Mouse (Mus musculus): Measurements from ENCODE around the gene Zfp266. TPM values are rescaled to one million over a fixed set of nuclear protein-coding genes. Genes with fewer than 3 reads are reported as not detected.

The Zfp266 gene
- polyA plus RNA-seq, 1 experiment from 2014 or later = 154 TPM

DNA sequence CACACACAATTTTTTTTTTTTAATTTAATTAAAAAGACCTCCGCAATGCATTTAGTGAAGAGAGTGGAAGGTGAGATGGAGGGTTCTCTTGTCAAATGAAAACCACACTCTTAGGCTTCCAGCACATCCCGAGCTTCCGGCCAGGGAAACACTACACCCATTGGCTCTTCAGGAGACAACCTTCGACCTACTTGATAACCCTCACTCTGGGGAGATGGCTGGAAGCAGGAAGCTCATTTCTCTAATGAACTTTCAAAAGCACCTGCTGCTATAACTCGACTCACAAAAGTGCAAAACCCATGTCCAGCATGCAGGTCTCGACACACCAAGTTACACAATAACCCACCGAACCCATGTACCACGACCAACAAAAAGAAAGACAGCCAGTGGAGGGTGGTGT lies 8.5 kb downstream of the Zfp266 start:
- Histone ChIP-seq H3K27ac (replicated peaks; ENCODE audit: low read depth, low read length) (no peak overlapping the region), H3K36me3 (replicated peaks; ENCODE audit: control insufficient read depth, insufficient read depth, low read depth, low read length) (no peaks in the 10 kb centered on the region; the same call in 1 of the 2 replicates), H3K4me3 (ENCODE audit: low read depth, low read length) (no peak overlapping the region), H3K4me1 (ENCODE audit: control insufficient read depth, insufficient read depth, low read length) (no peaks in the 10 kb centered on the region), H3K9me3 (replicated peaks; ENCODE audit: control insufficient read depth, low read length) (no peaks in the 10 kb centered on the region), H3K9ac (replicated peaks; ENCODE audit: low read length) (no peak overlapping the region), H3K4me2 (ENCODE audit: low read depth, low read length) (no peak overlapping the region), H3K27me3 (ENCODE audit: control insufficient read depth, insufficient read depth, low read length) (no peaks in the 10 kb centered on the region)
- 82% methylated on average over 8 of the region's 8 CpGs for WGBS
- ATAC-seq (replicated peaks; ENCODE audit: insufficient number of reproducible peaks, low FRiP score, low TSS enrichment, low read depth) = no peak
- DNase-seq (ENCODE audit: low spot score) = no peak

DNA sequence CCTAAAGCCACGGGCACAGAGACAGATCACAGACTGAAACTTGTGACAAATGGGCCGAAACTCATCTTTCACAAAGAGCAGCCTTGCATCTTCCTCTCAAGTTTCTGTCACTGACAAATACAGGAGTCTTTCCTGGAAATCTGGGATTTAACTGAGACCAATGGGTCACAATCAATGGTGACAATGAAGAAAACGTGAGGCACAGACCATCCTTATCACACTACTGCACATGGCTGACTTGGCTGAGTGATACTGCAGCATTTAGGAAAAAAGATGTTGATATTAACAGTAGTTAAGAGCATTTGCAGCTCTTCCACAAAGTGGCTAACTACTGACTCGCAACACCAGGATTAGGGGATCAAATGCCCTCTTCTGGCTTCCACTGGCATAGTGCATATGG lies 9.6 kb downstream of the Zfp266 start:
- Histone ChIP-seq H3K36me3 (replicated peaks; ENCODE audit: control insufficient read depth, insufficient read depth, low read depth, low read length) (no peaks in the 10 kb centered on the region; the same call in 1 of the 2 replicates), H3K4me1 (ENCODE audit: control insufficient read depth, insufficient read depth, low read length) (no peaks in the 10 kb centered on the region), H3K4me2 (ENCODE audit: low read depth, low read length) (no peak overlapping the region), H3K9ac (replicated peaks; ENCODE audit: low read length) (no peak overlapping the region), H3K27ac (replicated peaks; ENCODE audit: low read depth, low read length) (no peak overlapping the region), H3K4me3 (ENCODE audit: low read depth, low read length) (no peak overlapping the region), H3K27me3 (ENCODE audit: control insufficient read depth, insufficient read depth, low read length) (no peaks in the 10 kb centered on the region), H3K9me3 (replicated peaks; ENCODE audit: control insufficient read depth, low read length) (no peaks in the 10 kb centered on the region)
- WGBS = 85% methylated on average over 4 of the region's 4 CpGs
- DNase-seq (ENCODE audit: low spot score) (no peak), ATAC-seq (replicated peaks; ENCODE audit: insufficient number of reproducible peaks, low FRiP score, low TSS enrichment, low read depth) (no peak)

DNA sequence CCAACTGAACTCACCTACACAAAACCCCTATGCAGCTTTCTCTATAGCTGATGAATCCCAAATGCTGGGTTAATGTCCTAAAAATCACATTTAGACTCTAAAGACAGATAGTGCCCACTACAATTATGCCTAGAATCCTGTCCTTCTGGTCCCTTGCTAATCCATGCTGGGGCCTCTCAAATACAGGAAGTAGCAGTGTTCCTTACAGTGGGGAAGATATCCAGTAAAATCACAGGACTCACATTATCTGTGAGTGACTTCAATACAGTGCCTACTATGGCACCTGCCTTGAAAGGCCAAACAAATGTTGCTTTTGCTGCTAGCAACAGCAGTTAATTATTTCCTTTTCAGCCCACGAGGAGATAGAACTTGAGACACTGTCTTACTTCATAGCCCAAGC lies 10.9 kb downstream of the Zfp266 start:
- DNase-seq (ENCODE audit: low spot score) = no peak
- peaks cover 3% of the 10 kb centered on the region for H3K36me3 ChIP-seq (replicated peaks; ENCODE audit: control insufficient read depth, insufficient read depth, low read depth, low read length)
- no peak overlapping the region for H3K9ac ChIP-seq (replicated peaks; ENCODE audit: low read length)
- no peaks in the 10 kb centered on the region for H3K27me3 ChIP-seq (ENCODE audit: control insufficient read depth, insufficient read depth, low read length)
- H3K4me2 ChIP-seq (ENCODE audit: low read depth, low read length) = no peak overlapping the region
- WGBS = 63% methylated on average over 1 of the region's 1 CpGs
- H3K9me3 ChIP-seq (replicated peaks; ENCODE audit: control insufficient read depth, low read length) = no peaks in the 10 kb centered on the region
- no peak overlapping the region for H3K27ac ChIP-seq (replicated peaks; ENCODE audit: low read depth, low read length)
- no peaks in the 10 kb centered on the region for H3K4me1 ChIP-seq (ENCODE audit: control insufficient read depth, insufficient read depth, low read length)
- no peak for ATAC-seq (replicated peaks; ENCODE audit: insufficient number of reproducible peaks, low FRiP score, low TSS enrichment, low read depth)
- H3K4me3 ChIP-seq (ENCODE audit: low read depth, low read length) = no peak overlapping the region

DNA sequence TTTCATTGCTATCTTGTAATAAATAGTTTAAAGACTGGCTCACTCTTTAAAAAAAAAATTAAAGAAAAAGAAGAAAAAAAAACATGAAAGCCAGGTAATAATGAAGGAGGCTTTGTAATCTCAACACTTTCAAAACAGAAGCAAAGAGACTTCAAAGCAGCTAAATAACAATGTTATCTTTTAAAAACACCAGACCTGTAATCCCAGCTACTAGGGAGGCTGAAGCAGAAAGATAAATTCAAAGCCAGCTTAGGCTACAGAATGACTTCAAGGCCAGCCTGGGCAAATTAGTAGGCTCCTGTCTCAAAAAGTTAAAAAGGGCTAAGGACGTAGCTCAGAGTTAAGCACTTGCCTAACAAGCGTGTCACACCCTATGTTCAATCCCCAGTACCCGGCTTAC lies 11.5 kb downstream of the Zfp266 start:
- Histone ChIP-seq H3K4me2 (ENCODE audit: low read depth, low read length) (no peak overlapping the region), H3K4me1 (ENCODE audit: control insufficient read depth, insufficient read depth, low read length) (no peaks in the 10 kb centered on the region), H3K4me3 (ENCODE audit: low read depth, low read length) (no peak overlapping the region), H3K27me3 (ENCODE audit: control insufficient read depth, insufficient read depth, low read length) (no peaks in the 10 kb centered on the region), H3K27ac (replicated peaks; ENCODE audit: low read depth, low read length) (no peak overlapping the region), H3K9ac (replicated peaks; ENCODE audit: low read length) (no peak overlapping the region), H3K36me3 (replicated peaks; ENCODE audit: control insufficient read depth, insufficient read depth, low read depth, low read length) (peaks cover 10% of the 10 kb centered on the region), H3K9me3 (replicated peaks; ENCODE audit: control insufficient read depth, low read length) (no peaks in the 10 kb centered on the region)
- 91% methylated on average over 3 of the region's 3 CpGs for WGBS
- no peak for DNase-seq (ENCODE audit: low spot score)
- ATAC-seq (replicated peaks; ENCODE audit: insufficient number of reproducible peaks, low FRiP score, low TSS enrichment, low read depth) = no peak

DNA sequence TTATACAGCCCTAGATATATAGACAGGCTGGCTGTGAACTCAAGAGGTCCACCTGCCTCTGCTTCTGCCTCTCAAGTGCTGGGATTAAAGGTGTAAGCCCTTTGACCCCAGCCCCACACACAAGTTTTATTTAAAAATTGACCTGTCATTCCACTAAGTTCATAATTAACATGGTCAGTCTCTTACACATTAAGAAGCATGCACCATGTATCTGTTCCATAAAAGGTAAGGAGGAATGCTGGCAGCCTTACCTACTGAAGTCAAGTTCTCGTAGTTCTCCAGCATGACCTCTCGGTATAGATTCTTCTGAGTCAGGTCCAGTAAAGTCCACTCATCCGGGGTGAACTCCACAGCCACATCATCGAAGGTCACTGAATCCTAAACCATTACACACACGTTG lies 16.4 kb downstream of the Zfp266 start:
- 92% methylated on average over 5 of the region's 5 CpGs for WGBS
- no peak for DNase-seq (ENCODE audit: low spot score)
- Histone ChIP-seq H3K9ac (replicated peaks; ENCODE audit: low read length) (no peak overlapping the region), H3K27me3 (ENCODE audit: control insufficient read depth, insufficient read depth, low read length) (no peaks in the 10 kb centered on the region), H3K4me3 (ENCODE audit: low read depth, low read length) (no peak overlapping the region), H3K4me1 (ENCODE audit: control insufficient read depth, insufficient read depth, low read length) (no peaks in the 10 kb centered on the region), H3K9me3 (replicated peaks; ENCODE audit: control insufficient read depth, low read length) (no peaks in the 10 kb centered on the region), H3K36me3 (replicated peaks; ENCODE audit: control insufficient read depth, insufficient read depth, low read depth, low read length) (peaks cover 11% of the 10 kb centered on the region), H3K27ac (replicated peaks; ENCODE audit: low read depth, low read length) (no peak overlapping the region), H3K4me2 (ENCODE audit: low read depth, low read length) (no peak overlapping the region)
- no peak for ATAC-seq (replicated peaks; ENCODE audit: insufficient number of reproducible peaks, low FRiP score, low TSS enrichment, low read depth)

DNA sequence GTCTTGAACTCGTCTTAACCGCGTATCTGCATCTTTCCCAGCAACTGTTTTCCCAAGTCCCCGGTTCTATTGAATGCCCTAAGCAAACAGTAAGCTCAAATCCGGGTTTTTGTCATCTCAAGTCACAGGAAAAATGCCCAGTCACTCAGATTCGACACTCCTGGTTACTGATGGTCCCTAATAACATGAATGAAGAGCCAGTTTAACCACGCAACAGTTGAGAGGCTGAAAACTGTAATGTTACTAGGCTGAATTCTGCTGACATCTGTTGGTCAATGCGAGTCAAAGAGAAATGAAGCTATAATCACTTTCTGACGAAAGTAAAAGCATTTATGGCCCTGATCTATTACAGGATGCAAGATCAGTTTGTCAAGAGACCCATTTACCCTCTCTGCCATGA lies 27.9 kb downstream of the Zfp266 start:
- H3K4me3 ChIP-seq (ENCODE audit: low read depth, low read length) = peak overlapping the region; percentile 93
- H3K9ac ChIP-seq (replicated peaks; ENCODE audit: low read length) = peak overlapping the region; percentile 90
- no peaks in the 10 kb centered on the region for H3K9me3 ChIP-seq (replicated peaks; ENCODE audit: control insufficient read depth, low read length)
- H3K4me1 ChIP-seq (ENCODE audit: control insufficient read depth, insufficient read depth, low read length) = no peaks in the 10 kb centered on the region; the same call in 1 of the 2 replicates
- WGBS = 11% methylated on average over 9 of the region's 9 CpGs
- peak overlapping the region; percentile 76 for H3K4me2 ChIP-seq (ENCODE audit: low read depth, low read length)
- ATAC-seq (replicated peaks; ENCODE audit: insufficient number of reproducible peaks, low FRiP score, low TSS enrichment, low read depth) (no peak), DNase-seq (ENCODE audit: low spot score) (no peak)
- no peak overlapping the region for H3K27ac ChIP-seq (replicated peaks; ENCODE audit: low read depth, low read length)
- no peaks in the 10 kb centered on the region for H3K27me3 ChIP-seq (ENCODE audit: control insufficient read depth, insufficient read depth, low read length)
- H3K36me3 ChIP-seq (replicated peaks; ENCODE audit: control insufficient read depth, insufficient read depth, low read depth, low read length) = no peaks in the 10 kb centered on the region; the same call in 1 of the 2 replicates

DNA sequence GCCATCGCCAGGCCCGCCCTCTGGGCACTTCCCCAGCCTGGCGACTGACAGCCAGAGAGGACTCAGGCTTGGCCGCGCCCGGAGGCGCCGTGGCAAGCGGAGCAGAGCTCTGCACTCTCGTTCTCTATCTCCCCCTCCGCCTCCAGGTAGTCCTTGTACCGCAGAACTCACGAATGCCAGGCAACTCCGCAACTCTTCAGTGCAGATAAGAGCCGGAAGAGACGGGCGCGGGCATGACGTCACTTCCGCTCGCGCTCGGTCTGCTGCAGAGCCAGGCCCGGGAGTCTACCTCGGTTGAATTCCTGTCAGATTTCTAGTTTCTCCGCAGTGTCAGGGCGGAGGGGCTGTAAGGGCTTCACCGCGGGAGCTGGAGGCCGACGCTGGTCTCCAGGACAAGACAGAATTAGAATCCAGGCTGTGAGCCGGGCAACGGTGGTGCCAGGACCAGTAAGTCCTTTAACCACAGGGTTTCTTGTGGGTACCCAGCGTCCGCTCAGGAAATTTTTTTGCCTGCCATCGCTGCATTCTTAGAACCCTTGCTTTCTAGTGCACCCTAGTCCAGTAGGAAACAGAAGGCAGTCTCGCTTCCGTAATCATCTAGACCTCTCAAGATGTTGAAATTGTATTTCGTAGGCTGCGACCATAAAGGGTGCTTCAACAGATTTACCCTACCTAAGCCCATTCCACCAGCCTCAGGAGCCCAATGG lies 28.5 kb downstream of the Zfp266 start, which contains the start of gene Zfp426:
Gene Zfp426, minus strand, starts transcription at position 220 of the 707 bp plus-strand sequence.
- ATAC-seq (replicated peaks; ENCODE audit: insufficient number of reproducible peaks, low FRiP score, low TSS enrichment, low read depth) (peak; percentile 94), DNase-seq (ENCODE audit: low spot score) (peak; percentile 95)
- Histone ChIP-seq H3K4me3 (ENCODE audit: low read depth, low read length) (peak within 1 kb of the TSS; percentile 93), H3K27me3 (ENCODE audit: control insufficient read depth, insufficient read depth, low read length) (no peaks in the 10 kb centered on the region), H3K27ac (replicated peaks; ENCODE audit: low read depth, low read length) (peak within 1 kb of the TSS; percentile 90), H3K4me2 (ENCODE audit: low read depth, low read length) (peak within 1 kb of the TSS; percentile 76), H3K36me3 (replicated peaks; ENCODE audit: control insufficient read depth, insufficient read depth, low read depth, low read length) (no peaks in the 10 kb centered on the region; the same call in 1 of the 2 replicates), H3K9me3 (replicated peaks; ENCODE audit: control insufficient read depth, low read length) (no peaks in the 10 kb centered on the region), H3K4me1 (ENCODE audit: control insufficient read depth, insufficient read depth, low read length) (no peaks in the 10 kb centered on the region; the same call in 1 of the 2 replicates), H3K9ac (replicated peaks; ENCODE audit: low read length) (peak within 1 kb of the TSS; percentile 90)
- under 1% methylated on average over 40 of the region's 40 CpGs for WGBS

DNA sequence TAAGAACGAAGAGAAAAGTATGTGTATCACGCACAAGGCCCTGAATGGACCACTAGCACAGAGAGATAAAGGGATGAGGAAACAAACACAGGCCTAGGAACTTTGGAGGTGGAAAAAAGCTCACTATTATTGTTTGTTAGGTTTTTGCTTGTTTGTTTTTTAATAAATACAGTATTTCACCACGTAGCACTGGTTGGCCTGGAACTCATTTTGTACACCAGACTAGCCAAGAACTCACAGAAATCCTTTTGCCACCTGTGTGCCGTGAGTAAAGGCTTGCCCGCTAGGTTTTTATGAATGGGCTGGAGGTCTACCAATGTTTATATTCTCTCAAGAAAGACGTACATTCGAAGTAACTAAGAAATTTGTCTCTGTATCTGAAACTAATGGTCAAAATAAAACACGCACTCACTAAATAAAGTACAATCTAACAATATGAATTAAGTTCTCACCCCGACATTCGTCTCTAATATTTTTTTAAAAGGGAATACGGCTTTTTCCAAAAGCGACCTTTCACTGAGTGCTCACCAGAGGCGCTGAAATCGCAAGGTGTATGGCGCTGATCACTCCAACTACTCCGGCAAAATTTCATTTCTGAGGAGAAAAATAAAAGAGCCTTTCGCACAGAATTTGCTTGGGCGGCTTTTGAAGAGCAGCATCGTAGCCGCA lies 29.2 kb downstream of the Zfp266 start:
- Histone ChIP-seq H3K4me2 (ENCODE audit: low read depth, low read length) (peak overlapping the region; percentile 76), H3K9ac (replicated peaks; ENCODE audit: low read length) (peak overlapping the region; percentile 90), H3K9me3 (replicated peaks; ENCODE audit: control insufficient read depth, low read length) (no peaks in the 10 kb centered on the region), H3K27me3 (ENCODE audit: control insufficient read depth, insufficient read depth, low read length) (no peaks in the 10 kb centered on the region), H3K27ac (replicated peaks; ENCODE audit: low read depth, low read length) (peak overlapping the region; percentile 90), H3K4me1 (ENCODE audit: control insufficient read depth, insufficient read depth, low read length) (no peaks in the 10 kb centered on the region; the same call in 1 of the 2 replicates), H3K36me3 (replicated peaks; ENCODE audit: control insufficient read depth, insufficient read depth, low read depth, low read length) (no peaks in the 10 kb centered on the region; the same call in 1 of the 2 replicates), H3K4me3 (ENCODE audit: low read depth, low read length) (peak overlapping the region; percentile 93)
- WGBS = 13% methylated on average over 20 of the region's 20 CpGs
- DNase-seq (ENCODE audit: low spot score) = no peak
- no peak for ATAC-seq (replicated peaks; ENCODE audit: insufficient number of reproducible peaks, low FRiP score, low TSS enrichment, low read depth)
